Mouse (Mus musculus) intestine, embryonic 14.5 days (tissue): ENCODE measurements around the gene Hspa13. TPM values are rescaled to one million over a fixed set of nuclear protein-coding genes. Genes with fewer than 3 reads are reported as not detected.

Experiments
- ATAC-seq: fragments of 200-750 bp; cut with Nextera tagmentation; replicated peaks from 2 replicates; pipeline ENCODE4 v1.8.0; 2017; ENCODE audit warnings: low read depth, moderate number of reproducible peaks, moderate TSS enrichment, moderate library complexity; ENCODE audit not compliant: low FRiP score, low TSS enrichment
- DNase-seq: peaks from one replicate; pipeline ENCODE4 v3.0.0-alpha.2; 2018; ENCODE audit warnings: low spot score
- H3K27ac ChIP-seq: fragments of 300-500 bp; sonication (generic); 2 replicates; pipeline ENCODE4 v1.5.1; 2014; ENCODE audit warnings: low read depth, mild to moderate bottlenecking, control low read depth
- H3K27me3 ChIP-seq: fragments of 300-500 bp; sonication (generic); replicated peaks from 2 replicates; pipeline ENCODE4 v1.6.1; 2014; ENCODE audit warnings: low read length, control low read depth; ENCODE audit not compliant: control insufficient read depth, insufficient read depth
- H3K36me3 ChIP-seq: fragments of 300-500 bp; sonication (generic); 2 replicates; pipeline ENCODE4 v1.6.1; 2014; ENCODE audit warnings: low read length, control low read depth; ENCODE audit not compliant: control insufficient read depth, insufficient read depth
- H3K4me1 ChIP-seq: fragments of 300-500 bp; sonication (generic); replicated peaks from 2 replicates; pipeline ENCODE4 v1.6.1; 2014; ENCODE audit warnings: low read length, control low read depth, mixed read lengths; ENCODE audit not compliant: control insufficient read depth, insufficient read depth
- H3K4me2 ChIP-seq: fragments of 300-500 bp; sonication (generic); 2 replicates; pipeline ENCODE4 v1.6.1; 2014; ENCODE audit warnings: low read length
- H3K4me3 ChIP-seq: fragments of 300-500 bp; sonication (generic); 2 replicates; pipeline ENCODE4 v1.5.1; 2014; ENCODE audit warnings: low read depth, low read length, control low read depth, mixed read lengths
- H3K9ac ChIP-seq: fragments of 300-500 bp; sonication (generic); 2 replicates; pipeline ENCODE4 v1.6.1; 2014; ENCODE audit warnings: mild to moderate bottlenecking, low read length
- H3K9me3 ChIP-seq: fragments of 300-500 bp; sonication (generic); 2 replicates; pipeline ENCODE4 v1.6.1; 2016; ENCODE audit warnings: low read length, control low read depth; ENCODE audit not compliant: control insufficient read depth
- WGBS: fragments of 180-500 bp; shearing (Covaris S2); extraction: QIAGEN DNeasy Blood & Tissue Kit; methylation state at CpG from one replicate; pipeline ENCODE4 v1.1.7; 2014; 5-methylcytosine and 5-hydroxymethylcytosine counted together
- microRNA-seq: library from miRNA; unstranded; fragments of <30 nt; microRNA quantifications from one replicate; pipeline ENCODE4, GENCODE M21; 2016
- polyA plus RNA-seq: library from polyadenylated mRNA; unstranded; fragments of >200 nt; fragmentation: Nextera tagmentation; extraction: Ambion mirVana; gene quantifications from 2 replicates; pipeline ENCODE4 v1.2.1, GENCODE M21; 2014

The Hspa13 gene
- polyA plus RNA-seq, 1 experiment from 2014 or later, result 27.3 TPM

- ATAC-seq, result no peak
- Histone ChIP-seq H3K9ac (no peak overlapping the region), H3K4me1 (no peaks in the 10 kb centered on the region), H3K27ac (no peak overlapping the region), H3K36me3 (no peaks in the 10 kb centered on the region), H3K9me3 (no peaks in the 10 kb centered on the region), H3K4me2 (no peak overlapping the region), H3K27me3 (no peaks in the 10 kb centered on the region), H3K4me3 (no peak overlapping the region)
- WGBS, result 50% methylated on average over 2 of the region's 2 CpGs
- no peak for DNase-seq
Measured at GRCm38 (mm10) chr16:75717405-75718173, 49.3 kb downstream of the Hspa13 start.

- H3K4me1 ChIP-seq, result no peaks in the 10 kb centered on the region
- H3K27ac ChIP-seq, result no peak overlapping the region
- DNase-seq (peak; percentile 52), ATAC-seq (0 out of 2 replicates have a peak, but pooled peaks have one; percentile 36)
- H3K4me3 ChIP-seq, result no peak overlapping the region
- no peaks in the 10 kb centered on the region for H3K27me3 ChIP-seq
- H3K4me2 ChIP-seq, result no peak overlapping the region
- H3K9ac ChIP-seq, result no peak overlapping the region
- H3K36me3 ChIP-seq, result no peaks in the 10 kb centered on the region
- no peaks in the 10 kb centered on the region for H3K9me3 ChIP-seq
- WGBS, result 16% methylated on average over 2 of the region's 2 CpGs
Measured at GRCm38 (mm10) chr16:75696176-75696575, 70.7 kb downstream of the Hspa13 start.

Small RNAs within 50 kb of the gene (microRNA-seq; reads per million reads assigned to microRNA genes)
- not detected for gene Gm22923

Other genes with a start within 250 kb of the Hspa13 start
- gene Lipi, start 181.0 kb downstream of the Hspa13 start, polyA plus RNA-seq, result not detected in 2 replicates
- 0.22 and 0.50 TPM in 2 replicates for gene Rbm11, start 174.3 kb downstream of the Hspa13 start, polyA plus RNA-seq